Mouse (Mus musculus) testis, adult 2 months (tissue): Measurements from ENCODE around the gene Rufy2. TPM values are rescaled to one million over a fixed set of nuclear protein-coding genes. Genes with fewer than 3 reads are reported as not detected.

Source experiments
- H3K27ac ChIP-seq: fragments of 200-500 bp; 2 replicates; pipeline ENCODE4 v1.5.1; 2012; ENCODE audit warnings: low read depth, low read length; ENCODE audit not compliant: control insufficient read depth, insufficient read depth
- H3K27me3 ChIP-seq: fragments of 200-500 bp; 2 replicates; pipeline ENCODE4 v1.6.1; 2012; ENCODE audit warnings: mild to moderate bottlenecking, low read length, moderate library complexity; ENCODE audit not compliant: control insufficient read depth, insufficient read depth
- H3K36me3 ChIP-seq: fragments of 200-500 bp; 2 replicates; pipeline ENCODE4 v1.6.1; 2012; ENCODE audit warnings: mild to moderate bottlenecking, low read length; ENCODE audit not compliant: control insufficient read depth, insufficient read depth
- H3K4me1 ChIP-seq: fragments of 200-500 bp; 2 replicates; pipeline ENCODE4 v1.6.1; 2012; ENCODE audit warnings: low read length; ENCODE audit not compliant: control insufficient read depth, insufficient read depth
- H3K4me3 ChIP-seq: fragments of 200-500 bp; 2 replicates; pipeline ENCODE4 v1.5.1; 2012; ENCODE audit warnings: low read depth, mild to moderate bottlenecking, low read length, moderate library complexity, mixed read lengths; ENCODE audit not compliant: control insufficient read depth
- CTCF ChIP-seq: fragments of 200-500 bp; IDR thresholded peaks from 2 replicates; pipeline ENCODE4 v1.5.1; 2012; ENCODE audit warnings: low read depth, mild to moderate bottlenecking, inconsistent platforms, low read length, moderate library complexity; ENCODE audit not compliant: control insufficient read depth, insufficient read depth, insufficient replicate concordance
- POLR2A ChIP-seq: fragments of 200-500 bp; IDR thresholded peaks from 2 replicates; pipeline ENCODE4 v1.6.1; 2012; ENCODE audit warnings: low read depth, mild to moderate bottlenecking, inconsistent platforms, low read length, moderate library complexity; ENCODE audit not compliant: control insufficient read depth
- polyA plus RNA-seq: library from polyadenylated mRNA; depleted of rRNA; stranded (reverse); fragments of >200 nt; gene quantifications from 2 replicates; pipeline ENCODE4 v1.2.3, GENCODE M21; 2012

Rufy2 gene
- polyA plus RNA-seq, 1 experiment = 1.2 TPM

DNA sequence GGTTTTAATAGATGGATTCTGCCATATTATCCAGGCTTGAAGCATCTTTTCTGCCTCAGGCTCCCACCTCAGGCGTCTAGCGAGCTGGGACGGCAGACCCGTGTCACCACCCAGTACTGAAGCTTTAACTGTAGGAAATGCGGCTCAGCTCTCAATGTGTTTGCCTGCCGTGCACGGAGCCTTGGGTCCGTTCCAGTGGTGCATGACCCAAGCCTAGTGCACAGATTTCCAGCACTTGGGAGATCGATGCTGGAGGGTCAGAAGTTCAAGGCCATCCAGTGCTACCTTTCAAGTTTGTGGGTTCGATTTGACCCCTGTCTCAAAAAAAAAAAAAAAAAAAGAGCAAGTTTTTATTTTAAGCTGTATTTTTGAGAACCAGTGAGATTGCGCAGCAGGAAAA, 14.2 kb upstream of the Rufy2 start:
- H3K36me3 ChIP-seq = no peaks in the 10 kb centered on the region

DNA sequence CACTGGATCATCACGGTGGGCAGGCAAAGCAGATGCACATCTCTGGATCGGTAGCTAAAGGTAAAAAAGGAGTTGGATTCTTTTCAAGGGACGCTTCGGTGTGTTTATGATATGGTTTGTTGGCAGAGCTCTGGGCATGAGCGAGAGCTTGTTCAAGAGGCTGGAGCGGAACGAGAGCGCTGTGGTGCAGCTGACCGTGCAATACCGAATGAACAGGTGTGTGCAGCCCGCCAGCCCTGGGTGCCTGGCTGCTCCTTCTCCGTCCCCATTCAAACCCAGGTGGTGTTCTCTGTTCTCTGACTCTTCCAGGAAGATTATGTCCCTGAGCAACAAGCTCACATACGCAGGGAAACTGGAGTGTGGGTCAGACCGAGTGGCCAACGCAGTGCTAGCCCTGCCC, 13.7 kb upstream of the Rufy2 start:
- Histone ChIP-seq H3K27ac (no peak overlapping the region), H3K27me3 (no peaks in the 10 kb centered on the region), H3K4me3 (no peak overlapping the region), H3K36me3 (no peaks in the 10 kb centered on the region), H3K4me1 (no peaks in the 10 kb centered on the region)
- TF ChIP-seq CTCF = no peak
- no peak for TF ChIP-seq POLR2A

More for the DNA sequence above, 14.2 kb upstream of the Rufy2 start:
- TF ChIP-seq CTCF (no peak), POLR2A (no peak)
- H3K4me1 ChIP-seq = no peaks in the 10 kb centered on the region
- H3K4me3 ChIP-seq = no peak overlapping the region
- H3K27me3 ChIP-seq = no peaks in the 10 kb centered on the region
- H3K27ac ChIP-seq = no peak overlapping the region

DNA sequence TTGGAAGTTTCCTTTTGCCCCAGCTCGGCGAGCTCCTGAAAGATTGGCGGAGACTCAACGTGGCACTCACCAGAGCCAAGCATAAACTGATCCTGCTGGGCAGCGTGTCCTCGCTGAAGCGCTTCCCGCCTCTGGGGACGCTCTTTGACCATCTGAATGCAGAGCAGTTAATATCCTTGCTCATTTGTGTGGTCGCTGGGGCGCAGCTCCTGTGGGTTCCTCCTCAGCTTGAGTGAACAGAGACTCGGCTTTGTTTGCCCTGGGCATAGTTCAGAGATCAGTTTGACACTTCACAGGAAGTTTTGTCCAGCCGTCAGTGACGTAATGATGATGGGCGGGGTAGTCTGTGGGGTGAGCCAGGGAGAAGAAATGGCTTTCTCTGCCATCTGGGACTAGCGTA, 8.2 kb upstream of the Rufy2 start:
- TF ChIP-seq CTCF (no peak), POLR2A (no peak)
- Histone ChIP-seq H3K4me3 (no peak overlapping the region), H3K27ac (no peak overlapping the region), H3K4me1 (no peaks in the 10 kb centered on the region), H3K27me3 (no peaks in the 10 kb centered on the region), H3K36me3 (no peaks in the 10 kb centered on the region)

DNA sequence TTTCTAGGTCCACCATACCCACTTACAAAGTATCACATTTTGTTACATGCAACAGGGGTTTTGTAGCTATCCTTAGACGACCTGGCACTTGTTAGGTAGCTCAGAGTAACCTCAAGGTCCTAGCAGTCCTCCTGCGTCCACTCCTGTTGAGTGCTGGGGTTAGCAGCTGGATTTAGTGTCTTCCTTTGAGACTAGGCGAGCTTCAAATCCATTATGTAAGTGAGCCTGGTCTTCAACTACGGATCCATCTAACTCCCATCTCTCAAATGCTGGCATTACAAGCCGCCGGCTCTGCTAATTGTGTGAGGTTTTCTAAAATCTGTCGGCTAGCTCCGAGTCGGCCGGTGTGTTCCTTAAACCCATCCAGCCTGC, 370 bp upstream of the Rufy2 start:
- Histone ChIP-seq H3K4me3 (peak overlapping the region; percentile 65), H3K27ac (no peak overlapping the region)

DNA sequence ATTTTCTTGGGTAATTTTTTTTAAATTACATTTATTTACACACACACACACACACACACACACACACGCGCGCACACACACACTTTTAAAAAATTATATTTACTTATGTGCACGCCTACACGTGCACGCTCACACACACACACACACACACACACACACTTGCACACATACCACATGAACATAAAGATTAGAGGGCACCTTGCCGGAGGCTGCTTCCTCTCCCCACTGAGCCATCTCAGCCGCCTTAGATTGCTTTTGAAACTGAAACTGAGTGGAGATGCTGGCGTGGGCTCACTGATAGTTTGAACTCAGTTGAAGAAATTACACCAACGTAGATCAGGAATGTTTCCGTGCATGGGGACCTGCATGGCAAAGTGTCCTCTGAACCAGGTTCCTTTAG, 4.0 kb downstream of the Rufy2 start:
- no peak overlapping the region for H3K4me3 ChIP-seq
- H3K27ac ChIP-seq = no peak overlapping the region
- no peaks in the 10 kb centered on the region for H3K36me3 ChIP-seq
- no peaks in the 10 kb centered on the region for H3K27me3 ChIP-seq
- peaks cover 9% of the 10 kb centered on the region for H3K4me1 ChIP-seq
- TF ChIP-seq CTCF (no peak), POLR2A (no peak)

More for the DNA sequence above, 370 bp upstream of the Rufy2 start:
- TF ChIP-seq POLR2A = no peak
- TF ChIP-seq CTCF = no peak
- Histone ChIP-seq H3K4me1 (peaks cover 9% of the 10 kb centered on the region), H3K27me3 (no peaks in the 10 kb centered on the region), H3K36me3 (no peaks in the 10 kb centered on the region)

DNA sequence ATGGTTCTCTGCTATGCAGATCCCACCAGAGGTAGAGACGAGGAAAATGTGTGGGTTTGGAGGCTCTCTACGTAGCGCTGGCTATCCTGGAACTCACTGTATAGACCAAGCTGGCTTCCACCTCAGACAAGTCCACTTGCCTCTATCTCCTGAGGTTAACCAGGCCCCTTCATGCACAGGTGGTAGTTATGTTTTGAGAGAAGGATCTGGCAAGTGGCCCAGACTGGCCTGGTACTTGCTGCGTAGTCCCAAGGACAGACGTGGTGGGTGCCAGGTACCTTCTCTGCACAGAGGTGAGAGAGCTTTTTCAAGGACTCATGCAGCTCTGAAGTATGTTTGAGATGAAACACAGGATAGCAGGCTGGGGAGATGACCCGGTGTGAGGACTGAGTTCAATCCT, 4.5 kb downstream of the Rufy2 start:
- TF ChIP-seq POLR2A (no peak), CTCF (no peak)
- no peaks in the 10 kb centered on the region for H3K36me3 ChIP-seq
- H3K27me3 ChIP-seq = no peaks in the 10 kb centered on the region
- no peak overlapping the region for H3K27ac ChIP-seq
- peaks cover 9% of the 10 kb centered on the region for H3K4me1 ChIP-seq
- no peak overlapping the region for H3K4me3 ChIP-seq

DNA sequence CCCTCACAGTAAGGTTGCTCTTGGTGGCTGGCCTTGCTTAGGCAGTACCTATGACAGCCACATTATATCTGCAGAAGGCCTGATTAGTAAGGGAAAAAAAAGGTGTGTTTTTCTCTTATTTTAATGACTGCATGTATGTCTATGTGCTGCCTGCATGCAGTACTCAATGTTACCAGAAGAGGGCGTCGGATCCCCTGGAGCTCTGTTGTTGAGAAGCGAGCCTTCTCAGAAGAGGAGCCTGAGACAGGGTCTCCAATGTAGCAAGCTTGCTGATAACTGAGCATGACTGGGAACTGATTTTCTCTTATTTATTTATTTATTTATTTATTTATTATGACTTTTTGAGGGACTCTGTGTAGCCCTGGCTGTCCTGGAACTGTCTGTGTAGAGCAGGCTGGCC, 7.3 kb downstream of the Rufy2 start:
- no peak overlapping the region for H3K27ac ChIP-seq
- H3K4me3 ChIP-seq = no peak overlapping the region
- peak; percentile 67 for TF ChIP-seq CTCF
- TF ChIP-seq POLR2A = no peak
- H3K27me3 ChIP-seq = no peaks in the 10 kb centered on the region
- H3K36me3 ChIP-seq = no peaks in the 10 kb centered on the region
- 0 out of 2 replicates have a peak, but pooled peaks cover 2% of the 10 kb centered on the region for H3K4me1 ChIP-seq

DNA sequence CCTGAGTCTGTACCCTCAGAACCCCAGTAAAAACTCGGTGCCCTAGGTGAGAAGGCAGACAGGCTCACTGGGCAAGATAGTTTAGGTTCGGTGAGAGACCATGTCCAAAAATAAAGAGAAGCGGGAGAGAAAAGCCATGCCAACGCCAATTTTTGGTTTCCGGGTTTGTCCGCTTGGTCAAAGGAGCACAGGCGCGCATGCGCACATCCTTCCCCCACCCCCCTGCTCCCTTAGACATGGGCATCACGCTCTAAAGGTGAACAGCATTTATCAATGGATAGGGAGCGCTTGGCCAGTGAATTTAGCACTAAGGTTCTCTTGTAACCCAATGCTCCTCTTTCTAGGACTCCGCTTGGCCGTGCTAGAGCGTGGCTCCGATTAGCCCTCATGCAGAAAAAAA, 10.6 kb downstream of the Rufy2 start:
- Histone ChIP-seq H3K27me3 (no peaks in the 10 kb centered on the region), H3K36me3 (no peaks in the 10 kb centered on the region), H3K4me3 (peak overlapping the region; percentile 84), H3K4me1 (peaks cover 2% of the 10 kb centered on the region; the same call in 1 of the 2 replicates), H3K27ac (no peak overlapping the region)
- TF ChIP-seq POLR2A = no peak
- TF ChIP-seq CTCF = no peak
